Mouse (Mus musculus): ENCODE measurements around the gene Zfp92. TPM values are rescaled to one million over a fixed set of nuclear protein-coding genes. Genes with fewer than 3 reads are reported as not detected.
"Not testable (repeated sequence)": the region's sequence is repeated elsewhere in the genome, so short reads cannot be mapped to it uniquely, and the experiment has no call there.

The Zfp92 gene
- not detected in 2 replicates for polyA plus RNA-seq (2012)

- Histone ChIP-seq H3K4me1 (ENCODE audit: control insufficient read depth) (no peaks in the 10 kb centered on the region), H3K27me3 (ENCODE audit: control insufficient read depth) (peaks cover 8% of the 10 kb centered on the region), H3K9me3 (ENCODE audit: control insufficient read depth, low read length) (no peaks in the 10 kb centered on the region), H3K36me3 (ENCODE audit: control insufficient read depth) (no peaks in the 10 kb centered on the region), H3K4me3 (replicated peaks) (no peak within 1 kb of the TSS)
- no peak for TF ChIP-seq TAL1 (IDR thresholded peaks at IDR 0.05; ENCODE audit: low read length)
- no peak for TF ChIP-seq GATA1 (IDR thresholded peaks at IDR 0.05; ENCODE audit: low read length)
Measured at GRCm38 (mm10) chrX:73410880-73411517, at the start of gene Zfp92. Gene Zfp92, plus strand, starts transcription at chrX:73411096.

- no peaks in the 10 kb centered on the region for H3K9me3 ChIP-seq (ENCODE audit: control insufficient read depth, low read length)
- H3K27me3 ChIP-seq (ENCODE audit: control insufficient read depth) = no peaks in the 10 kb centered on the region
- H3K4me3 ChIP-seq (replicated peaks) = no peak overlapping the region
- TF ChIP-seq TAL1 (IDR thresholded peaks at IDR 0.05; ENCODE audit: low read length) = no peak
- H3K4me1 ChIP-seq (ENCODE audit: control insufficient read depth) = no peaks in the 10 kb centered on the region
- no peaks in the 10 kb centered on the region for H3K36me3 ChIP-seq (ENCODE audit: control insufficient read depth)
Measured at GRCm38 (mm10) chrX:73363291-73363690, 47.6 kb upstream of the Zfp92 start.

DNA sequence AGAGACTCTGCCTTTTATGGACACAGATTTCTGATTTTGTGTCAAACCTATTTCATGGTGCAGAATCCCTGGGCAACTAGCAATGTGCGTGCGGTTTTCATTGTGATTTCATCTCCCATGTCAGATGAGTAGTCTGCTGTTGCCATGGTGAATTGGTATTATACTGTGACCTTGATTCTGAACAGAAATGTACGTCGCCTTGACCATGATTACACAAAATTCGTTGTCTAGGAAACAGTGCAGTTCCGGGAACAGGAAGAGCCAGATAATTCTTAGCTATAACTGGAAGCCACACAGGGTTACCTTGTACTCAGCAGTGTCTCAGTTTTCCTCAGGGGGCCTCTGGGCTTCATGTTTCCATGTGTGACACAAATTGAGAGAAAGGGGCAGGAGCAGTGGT is 26.5 kb upstream of the Zfp92 start:
- no peak overlapping the region for H3K4me3 ChIP-seq (replicated peaks)
- TF ChIP-seq TAL1 (IDR thresholded peaks at IDR 0.05; ENCODE audit: low read length) = no peak
- TF ChIP-seq GATA1 (IDR thresholded peaks at IDR 0.05; ENCODE audit: low read length) = no peak

DNA sequence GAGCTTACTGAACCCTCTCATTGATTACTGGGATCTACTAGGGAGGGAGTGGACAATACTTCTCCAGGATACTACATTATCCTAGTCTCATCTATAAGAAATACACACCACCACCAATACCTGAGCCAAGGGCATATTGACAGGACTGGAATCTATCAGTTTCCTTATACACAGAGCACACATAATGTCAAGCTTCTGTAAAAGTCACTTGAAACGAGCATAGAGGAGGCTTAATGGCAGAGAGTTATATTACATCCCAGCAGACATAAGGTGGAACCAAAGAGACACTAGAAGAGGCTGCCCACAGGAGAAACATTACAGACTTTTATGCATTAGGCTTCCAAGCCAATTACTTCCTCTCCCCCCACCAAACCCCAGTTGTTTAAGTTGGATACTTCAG is 26.0 kb upstream of the Zfp92 start:
- Histone ChIP-seq H3K27me3 (ENCODE audit: control insufficient read depth) (no peaks in the 10 kb centered on the region), H3K36me3 (ENCODE audit: control insufficient read depth) (no peaks in the 10 kb centered on the region), H3K4me1 (ENCODE audit: control insufficient read depth) (no peaks in the 10 kb centered on the region), H3K4me3 (replicated peaks) (no peak overlapping the region), H3K9me3 (ENCODE audit: control insufficient read depth, low read length) (no peaks in the 10 kb centered on the region)
- TF ChIP-seq GATA1 (IDR thresholded peaks at IDR 0.05; ENCODE audit: low read length) = no peak
- TF ChIP-seq TAL1 (IDR thresholded peaks at IDR 0.05; ENCODE audit: low read length) = no peak

More for the DNA sequence above, 26.5 kb upstream of the Zfp92 start:
- H3K9me3 ChIP-seq (ENCODE audit: control insufficient read depth, low read length) = no peaks in the 10 kb centered on the region
- H3K36me3 ChIP-seq (ENCODE audit: control insufficient read depth) = no peaks in the 10 kb centered on the region
- H3K4me1 ChIP-seq (ENCODE audit: control insufficient read depth) = no peaks in the 10 kb centered on the region
- no peaks in the 10 kb centered on the region for H3K27me3 ChIP-seq (ENCODE audit: control insufficient read depth)

GRCm38 (mm10) chrX:73391481-73391880 is 19.4 kb upstream of the Zfp92 start:
- Histone ChIP-seq H3K4me1 (ENCODE audit: control insufficient read depth) (no peaks in the 10 kb centered on the region), H3K9me3 (ENCODE audit: control insufficient read depth, low read length) (no peaks in the 10 kb centered on the region), H3K27me3 (ENCODE audit: control insufficient read depth) (peaks cover 2% of the 10 kb centered on the region), H3K4me3 (replicated peaks) (no peak overlapping the region), H3K36me3 (ENCODE audit: control insufficient read depth) (no peaks in the 10 kb centered on the region)
- TF ChIP-seq TAL1 (IDR thresholded peaks at IDR 0.05; ENCODE audit: low read length) (no peak), GATA1 (IDR thresholded peaks at IDR 0.05; ENCODE audit: low read length) (no peak)

DNA sequence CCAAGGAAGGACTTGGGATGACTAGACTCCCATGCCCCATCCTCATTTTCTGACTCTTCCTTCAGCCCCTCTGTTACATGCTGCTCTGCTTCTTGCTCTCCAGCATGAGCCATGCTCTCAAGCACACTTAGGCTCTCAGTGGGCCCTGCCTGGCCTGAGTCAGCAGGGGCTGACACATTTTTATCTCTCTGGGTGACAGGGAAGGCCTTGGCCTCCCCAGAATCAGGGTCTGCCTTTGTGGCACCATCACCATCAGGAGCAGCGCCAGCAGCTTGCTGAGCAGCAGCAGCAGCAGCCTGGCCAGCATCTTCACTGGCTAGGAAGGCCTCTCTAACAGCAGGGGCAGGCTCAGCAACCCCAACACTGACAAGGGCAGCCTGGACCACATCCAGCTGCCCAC is 14.4 kb upstream of the Zfp92 start:
- Histone ChIP-seq H3K27me3 (ENCODE audit: control insufficient read depth) (peaks cover 4% of the 10 kb centered on the region), H3K9me3 (ENCODE audit: control insufficient read depth, low read length) (peaks cover 6% of the 10 kb centered on the region), H3K4me3 (replicated peaks) (no peak overlapping the region), H3K36me3 (ENCODE audit: control insufficient read depth) (no peaks in the 10 kb centered on the region), H3K4me1 (ENCODE audit: control insufficient read depth) (no peaks in the 10 kb centered on the region)
- no peak for TF ChIP-seq TAL1 (IDR thresholded peaks at IDR 0.05; ENCODE audit: low read length)
- TF ChIP-seq GATA1 (IDR thresholded peaks at IDR 0.05; ENCODE audit: low read length) = no peak

DNA sequence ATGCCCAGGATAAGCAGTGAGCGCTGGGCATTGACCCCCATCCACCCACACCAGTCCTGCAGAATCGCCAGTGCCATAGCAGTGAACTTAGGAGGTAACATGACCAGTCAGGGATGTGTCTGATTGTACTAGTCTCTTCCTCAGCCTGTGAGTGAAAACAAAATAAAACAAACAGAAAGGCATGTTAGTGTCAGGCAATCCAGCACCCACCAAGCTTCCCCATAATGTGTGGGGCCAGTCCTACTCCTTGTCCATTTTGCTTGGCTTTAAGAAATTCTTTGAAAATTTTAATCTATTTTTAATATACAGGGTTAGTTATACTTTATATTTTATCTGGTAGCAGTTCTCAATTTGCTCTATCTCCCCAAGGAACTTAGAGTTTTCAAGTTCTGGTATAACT is 12.3 kb upstream of the Zfp92 start, which contains the start of gene Gm18336:
TSS of gene Gm18336 (minus strand) at position 101 of the 400 bp plus-strand sequence.
- not testable (repeated sequence) for H3K4me3 ChIP-seq (replicated peaks); H3K9me3 ChIP-seq (ENCODE audit: control insufficient read depth, low read length); H3K36me3 ChIP-seq (ENCODE audit: control insufficient read depth); H3K4me1 ChIP-seq (ENCODE audit: control insufficient read depth); H3K27me3 ChIP-seq (ENCODE audit: control insufficient read depth)

GRCm38 (mm10) chrX:73400951-73401350 is 9.9 kb upstream of the Zfp92 start:
- H3K36me3 ChIP-seq (ENCODE audit: control insufficient read depth) = no peaks in the 10 kb centered on the region
- peaks cover 2% of the 10 kb centered on the region; the same call in 1 of the 2 replicates for H3K27me3 ChIP-seq (ENCODE audit: control insufficient read depth)
- no peak overlapping the region for H3K4me3 ChIP-seq (replicated peaks)
- H3K4me1 ChIP-seq (ENCODE audit: control insufficient read depth) = no peaks in the 10 kb centered on the region
- peaks cover 6% of the 10 kb centered on the region for H3K9me3 ChIP-seq (ENCODE audit: control insufficient read depth, low read length)
- no peak for TF ChIP-seq TAL1 (IDR thresholded peaks at IDR 0.05; ENCODE audit: low read length)
- no peak for TF ChIP-seq GATA1 (IDR thresholded peaks at IDR 0.05; ENCODE audit: low read length)

DNA sequence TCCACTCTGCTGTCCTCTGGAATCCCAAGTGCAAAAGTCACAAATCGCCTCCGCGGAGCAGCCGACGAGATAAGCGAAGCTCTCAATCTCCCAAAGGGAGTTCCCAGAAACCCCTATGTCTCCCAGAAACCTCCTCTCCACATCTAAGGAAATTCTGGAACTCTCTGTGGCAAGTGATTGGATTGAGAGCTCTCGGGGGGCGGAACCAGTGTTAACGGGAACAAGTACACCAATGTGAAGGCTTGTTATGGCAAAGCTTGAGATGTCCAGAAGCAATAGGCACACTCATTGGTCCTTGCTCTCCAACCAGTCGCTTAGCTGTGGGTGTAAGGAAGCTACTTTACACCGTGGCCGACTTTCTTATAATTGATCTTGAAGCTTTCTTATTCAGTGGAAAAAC is 9.3 kb upstream of the Zfp92 start:
- Histone ChIP-seq H3K27me3 (ENCODE audit: control insufficient read depth) (peaks cover 2% of the 10 kb centered on the region; the same call in 1 of the 2 replicates), H3K36me3 (ENCODE audit: control insufficient read depth) (no peaks in the 10 kb centered on the region), H3K4me1 (ENCODE audit: control insufficient read depth) (no peaks in the 10 kb centered on the region), H3K4me3 (replicated peaks) (no peak overlapping the region), H3K9me3 (ENCODE audit: control insufficient read depth, low read length) (peaks cover 6% of the 10 kb centered on the region)
- TF ChIP-seq TAL1 (IDR thresholded peaks at IDR 0.05; ENCODE audit: low read length) = no peak
- TF ChIP-seq GATA1 (IDR thresholded peaks at IDR 0.05; ENCODE audit: low read length) = no peak

DNA sequence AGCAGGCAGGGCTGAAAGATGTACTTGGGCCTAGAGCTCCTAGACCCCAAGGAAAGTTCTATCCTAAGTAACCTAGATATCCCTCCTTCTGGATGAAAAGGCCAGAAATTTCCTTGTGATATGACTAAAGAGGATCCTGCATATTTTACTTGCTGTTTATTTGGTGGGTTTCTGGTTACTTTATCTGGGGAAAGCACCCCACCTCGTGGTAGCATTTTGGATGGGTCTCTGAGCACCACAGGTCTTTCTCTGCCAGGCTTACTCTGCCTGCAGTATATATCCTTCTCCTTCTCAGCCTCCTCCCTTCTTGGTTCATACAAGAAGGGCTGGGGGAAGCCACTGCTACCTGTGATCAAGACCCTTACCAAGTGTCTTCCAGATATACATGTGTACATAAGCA is 1.9 kb downstream of the Zfp92 start:
- no peaks in the 10 kb centered on the region for H3K36me3 ChIP-seq (ENCODE audit: control insufficient read depth)
- H3K4me1 ChIP-seq (ENCODE audit: control insufficient read depth) = no peaks in the 10 kb centered on the region
- no peaks in the 10 kb centered on the region for H3K9me3 ChIP-seq (ENCODE audit: control insufficient read depth, low read length)
- peaks cover 8% of the 10 kb centered on the region for H3K27me3 ChIP-seq (ENCODE audit: control insufficient read depth)
- TF ChIP-seq TAL1 (IDR thresholded peaks at IDR 0.05; ENCODE audit: low read length) = no peak
- no peak for TF ChIP-seq GATA1 (IDR thresholded peaks at IDR 0.05; ENCODE audit: low read length)
- H3K4me3 ChIP-seq (replicated peaks) = no peak overlapping the region
